Mouse (Mus musculus) thymus, postnatal 10 days (tissue): ENCODE results near the gene Gm20532.
A peak's percentile ranks its signal among the peaks of the same experiment; 100 is the strongest.

Source experiments
- DNase-seq, 2 experiments: peaks; one replicate each; pipeline ENCODE4 v3.0.0; 2021; ENCODE audit warnings: low spot score in 2 of 2

Gene Gm20532

DNA sequence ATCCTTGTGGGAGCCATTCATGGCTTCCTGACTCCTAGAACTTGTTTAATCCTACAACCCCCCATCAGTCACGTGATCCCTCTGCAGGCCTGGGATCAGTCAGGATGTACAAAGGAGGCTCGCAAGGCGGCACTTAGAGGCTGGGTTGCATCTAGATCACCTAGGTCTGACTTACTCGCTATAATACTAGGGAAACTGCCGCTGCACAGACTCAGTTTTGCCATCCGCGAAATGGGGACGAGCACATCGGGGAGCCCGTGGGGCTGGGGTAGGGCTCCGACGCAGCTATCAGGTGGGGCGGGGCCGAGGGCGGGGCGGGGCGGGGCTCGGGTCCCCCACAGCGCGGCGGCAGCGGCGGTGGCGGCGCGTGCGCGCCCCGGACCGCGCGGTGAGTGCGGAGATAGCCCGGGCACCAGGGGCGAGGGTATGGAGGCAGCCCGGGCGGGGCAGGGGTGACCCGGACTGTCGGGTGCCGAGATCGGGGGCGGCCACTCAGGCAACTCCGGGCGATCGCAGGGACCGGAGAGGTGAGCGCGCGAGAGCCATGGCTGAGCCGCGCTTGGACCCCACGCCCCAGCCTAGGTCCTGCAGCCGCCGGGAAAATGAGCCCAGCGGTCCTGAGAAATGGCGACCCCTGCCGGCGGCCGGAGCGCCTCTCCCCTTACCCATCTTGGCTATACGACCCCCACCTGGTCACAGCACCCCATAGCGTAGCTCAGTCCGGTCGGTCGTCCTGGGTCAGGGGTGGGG, at the start of gene Gm20532:
TSS of gene Gm20532 (plus strand) at position 346 of the 750 bp plus-strand sequence.
- peak; percentile 32 to 62 for DNase-seq

- no peak for DNase-seq
Observed at GRCm38 (mm10) chr2:26539516-26539915, 46.9 kb upstream of the Gm20532 start.

DNA sequence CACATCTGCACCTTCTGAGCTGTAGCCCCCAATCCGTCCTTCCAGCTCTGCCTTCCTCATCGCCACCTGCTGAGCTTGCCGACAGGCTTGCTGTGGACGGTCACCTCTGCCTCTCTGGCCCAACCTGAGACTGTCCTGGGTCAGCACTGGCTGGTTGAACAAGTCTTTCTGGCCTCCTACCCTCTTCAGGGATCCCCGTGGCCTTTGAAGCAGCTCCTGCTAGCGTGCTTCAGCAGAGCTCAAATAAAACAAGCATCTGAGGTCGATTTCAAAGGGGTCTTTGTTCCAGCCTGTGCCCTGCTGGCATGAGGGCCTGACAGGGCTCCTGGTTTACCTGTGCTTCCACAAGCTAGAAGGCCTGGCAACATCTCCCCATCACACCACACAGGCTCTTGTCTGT, 45.7 kb upstream of the Gm20532 start:
- DNase-seq, result no peak

DNA sequence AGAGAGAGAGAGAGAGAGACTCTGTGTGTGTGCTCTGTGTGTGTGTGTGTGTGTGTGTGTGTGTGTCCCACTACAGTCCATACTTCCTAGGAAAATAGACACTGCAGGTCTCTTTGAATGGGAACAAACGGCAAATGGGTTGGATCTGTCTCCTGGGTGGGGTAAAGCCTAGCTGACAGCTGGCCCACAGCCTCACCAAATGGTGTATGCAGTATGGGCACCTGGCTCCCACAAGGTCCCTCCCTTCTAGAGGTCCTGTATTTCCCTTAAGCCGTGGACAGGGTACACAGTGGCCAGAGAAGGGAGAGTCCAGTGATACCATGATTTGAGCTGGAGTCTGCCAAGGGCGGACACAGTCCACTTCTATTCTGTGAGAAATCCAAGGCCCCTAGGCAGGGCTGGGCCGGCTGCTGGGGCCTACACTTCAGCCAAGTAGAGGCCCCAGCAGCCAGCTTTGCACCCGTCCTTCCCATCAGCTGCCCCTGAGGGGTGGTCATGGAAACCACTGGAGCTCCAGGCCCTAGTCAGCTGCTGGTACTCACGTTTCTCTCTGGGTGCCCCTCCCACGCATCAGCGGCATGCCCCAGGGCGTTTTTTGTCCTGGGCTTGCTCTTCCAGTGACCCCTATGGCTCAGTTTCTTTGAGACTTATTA, 45.1 kb upstream of the Gm20532 start:
- no peak for DNase-seq

- DNase-seq, result no peak
Observed at GRCm38 (mm10) chr2:26543155-26543554, 43.3 kb upstream of the Gm20532 start.

- DNase-seq, result no peak
Observed at GRCm38 (mm10) chr2:26543768-26544167, 42.7 kb upstream of the Gm20532 start.

DNA sequence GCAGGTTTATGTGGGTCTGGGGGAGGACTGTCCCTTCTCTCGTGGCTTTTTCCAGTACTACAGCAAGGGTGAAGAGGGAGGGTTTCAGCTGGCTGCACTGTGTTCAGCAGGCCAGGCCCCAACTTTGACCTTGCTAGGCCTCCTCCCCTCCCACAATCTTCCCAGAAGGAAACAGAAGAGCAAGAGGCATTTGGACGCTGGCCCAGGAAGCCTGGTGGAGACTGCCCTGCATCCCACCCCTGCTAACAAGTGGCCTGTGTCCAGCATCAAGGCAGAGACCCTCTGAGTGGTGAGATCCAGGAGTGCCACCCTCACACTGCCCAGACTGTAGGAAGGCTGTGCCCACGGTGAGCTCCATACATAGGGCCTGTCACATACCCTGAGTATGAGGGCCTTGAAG, 42.2 kb upstream of the Gm20532 start:
- no peak for DNase-seq

- no peak for DNase-seq
Observed at GRCm38 (mm10) chr2:26547481-26547880, 39.0 kb upstream of the Gm20532 start.

GRCm38 (mm10) chr2:26549801-26550200, 36.6 kb upstream of the Gm20532 start:
- DNase-seq, result no peak

DNA sequence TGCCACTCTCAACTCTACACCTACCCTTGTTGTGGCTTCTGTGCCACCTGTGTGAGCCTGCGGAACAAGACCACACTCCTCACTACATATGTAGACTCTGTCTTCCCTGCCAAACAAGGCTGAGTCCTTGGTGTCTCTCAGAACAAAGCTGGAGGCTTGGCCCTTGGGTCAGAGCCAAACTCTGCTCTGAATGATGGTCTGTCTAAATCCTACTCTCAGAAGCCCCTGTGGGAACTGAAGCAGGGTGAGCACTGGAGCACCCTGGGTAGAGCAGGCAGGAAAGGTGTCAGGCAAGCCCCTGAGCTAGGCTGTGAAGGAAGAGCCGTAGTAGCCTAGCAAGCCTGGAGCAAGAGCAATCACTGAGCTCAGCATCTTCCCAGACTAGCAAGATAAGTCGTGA, 36.2 kb upstream of the Gm20532 start:
- peak; percentile 41 to 48 for DNase-seq

DNA sequence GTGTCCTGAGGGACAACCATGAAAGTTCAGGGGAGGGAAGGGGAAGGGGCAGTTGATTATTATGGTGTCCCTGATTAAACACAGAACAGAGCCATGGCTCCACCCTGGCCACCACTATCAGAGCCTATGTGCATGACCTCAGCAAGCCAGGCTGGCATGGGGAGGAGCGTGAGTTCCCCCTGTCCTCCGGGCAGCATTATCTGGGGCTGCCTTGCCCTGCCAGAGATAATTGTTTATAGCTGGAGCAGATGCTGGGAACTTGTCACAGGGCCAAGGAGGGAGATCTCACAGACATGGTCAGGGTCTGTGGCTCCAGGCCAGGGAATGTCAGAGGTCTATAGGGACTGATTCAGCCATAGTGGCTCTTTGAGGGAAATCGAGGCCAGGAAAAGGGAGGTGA, 35.7 kb upstream of the Gm20532 start:
- DNase-seq, result no peak

GRCm38 (mm10) chr2:26551446-26551845, 35.0 kb upstream of the Gm20532 start:
- peak; percentile 76 to 77 for DNase-seq

GRCm38 (mm10) chr2:26552066-26552465, 34.4 kb upstream of the Gm20532 start:
- DNase-seq, result peak; percentile 73 to 79

- no peak for DNase-seq
Observed at GRCm38 (mm10) chr2:26553904-26554303, 32.5 kb upstream of the Gm20532 start.

- DNase-seq, result no peak
Observed at GRCm38 (mm10) chr2:26555076-26555475, 31.4 kb upstream of the Gm20532 start.

DNA sequence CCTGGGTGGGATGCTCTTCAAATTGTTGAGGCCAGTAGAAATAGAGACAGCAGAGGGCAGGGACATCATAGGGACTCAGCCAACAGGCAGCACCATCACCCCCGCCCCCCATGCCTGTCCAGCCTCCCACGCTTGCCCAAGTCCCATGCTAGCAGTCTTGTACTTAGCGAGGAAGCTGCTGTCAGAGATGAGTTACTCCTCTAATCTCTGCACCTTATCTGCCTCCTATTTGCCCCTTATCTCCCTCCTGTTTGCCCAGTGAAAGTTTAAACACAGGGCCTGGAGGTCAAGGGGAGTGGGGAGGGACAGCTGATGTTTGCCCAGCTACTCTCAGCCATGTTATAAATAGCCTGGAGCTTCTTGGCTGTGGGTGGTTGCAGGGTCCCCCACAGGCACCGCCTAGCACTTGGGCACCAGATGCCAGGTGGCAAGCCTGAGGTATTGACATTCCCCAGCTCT, 29.9 kb upstream of the Gm20532 start:
- no peak for DNase-seq

DNA sequence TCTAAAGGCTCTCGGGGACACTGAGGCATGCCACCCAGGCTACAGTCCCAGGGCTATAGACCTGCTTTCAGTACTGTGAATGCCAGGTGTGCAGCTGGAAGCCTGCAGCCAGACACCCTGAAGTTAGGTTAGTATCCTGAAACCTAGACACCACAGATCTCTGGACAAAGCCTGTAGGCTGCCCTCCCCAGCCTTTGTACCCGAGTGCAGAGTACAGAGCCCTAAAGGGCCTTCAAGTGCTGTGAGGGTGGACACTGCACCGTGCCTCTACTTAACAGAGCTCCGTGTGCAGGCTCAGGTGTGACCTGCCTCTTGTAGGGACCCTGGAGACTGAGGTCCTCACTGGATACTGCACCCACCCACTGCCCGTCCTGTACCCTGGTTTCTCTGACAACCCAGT, 25.9 kb upstream of the Gm20532 start:
- DNase-seq, result no peak

- DNase-seq, result peak in 1 of 2 experiments; percentile 43
Observed at GRCm38 (mm10) chr2:26561351-26562016, 25.0 kb upstream of the Gm20532 start.

GRCm38 (mm10) chr2:26566221-26566620, 20.2 kb upstream of the Gm20532 start:
- DNase-seq, result peak; percentile 70 to 71

GRCm38 (mm10) chr2:26570034-26570433, 16.4 kb upstream of the Gm20532 start:
- peak; percentile 51 to 71 for DNase-seq

GRCm38 (mm10) chr2:26571400-26571799, 15.0 kb upstream of the Gm20532 start:
- no peak for DNase-seq

GRCm38 (mm10) chr2:26571826-26572225, 14.6 kb upstream of the Gm20532 start:
- no peak for DNase-seq

- DNase-seq, result no peak
Observed at GRCm38 (mm10) chr2:26573396-26573795, 13.0 kb upstream of the Gm20532 start.
